Mouse (Mus musculus) heart, adult 9 months (tissue): ENCODE results near the gene Kcne4.
"Not testable (repeated sequence)": the region's sequence is repeated elsewhere in the genome, so short reads cannot be mapped to it uniquely, and the experiment has no call there.

Source experiments
- DNase-seq, 2 experiments: peaks; one replicate each; pipeline ENCODE4 v3.0.0; 2022; ENCODE audit warnings: low spot score in 2 of 2

The Kcne4 gene

DNA sequence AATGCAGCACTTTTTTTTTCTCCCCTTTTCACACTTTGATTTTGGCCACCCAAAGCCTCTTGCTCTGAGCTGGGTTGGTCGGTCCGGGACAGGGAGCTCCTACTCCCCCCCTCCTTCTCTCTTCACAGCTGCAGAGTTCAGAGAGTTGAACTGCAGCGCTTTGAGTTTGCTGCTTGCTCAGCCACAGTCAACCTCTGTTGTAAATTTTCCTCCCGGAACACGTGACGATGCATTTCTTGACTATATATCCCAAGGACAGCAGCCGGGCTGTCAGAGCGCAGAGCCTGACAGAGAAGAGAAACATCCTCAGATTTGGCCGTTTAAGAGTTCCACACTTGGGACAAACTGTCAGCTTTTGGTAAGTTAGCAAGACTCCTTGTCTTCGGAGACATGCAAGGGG is at the start of gene Kcne4:
Gene Kcne4 (plus strand): TSS at position 120 of the 400 bp plus-strand sequence.
- DNase-seq = peak in 1 of 2 experiments; percentile 43

DNA sequence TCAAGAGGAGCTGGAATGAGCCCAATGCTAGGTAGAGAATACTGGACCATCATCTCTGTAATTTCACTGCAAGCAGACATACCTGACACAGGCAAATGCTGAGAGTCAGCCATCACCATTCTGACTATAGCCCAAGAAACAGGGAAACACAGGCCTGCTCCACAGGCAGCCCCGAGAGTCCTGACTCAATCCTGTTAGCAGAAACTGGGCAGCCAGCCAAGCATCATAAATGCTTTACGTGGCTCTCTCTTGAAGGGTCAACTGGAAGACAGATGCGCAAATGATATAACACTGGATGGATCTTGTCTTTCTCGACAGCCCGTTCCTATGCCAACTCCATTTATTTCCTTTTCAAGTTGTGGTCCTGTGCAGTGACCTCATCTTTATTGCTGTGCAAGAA is 34.7 kb upstream of the Kcne4 start:
- no peak for DNase-seq

DNA sequence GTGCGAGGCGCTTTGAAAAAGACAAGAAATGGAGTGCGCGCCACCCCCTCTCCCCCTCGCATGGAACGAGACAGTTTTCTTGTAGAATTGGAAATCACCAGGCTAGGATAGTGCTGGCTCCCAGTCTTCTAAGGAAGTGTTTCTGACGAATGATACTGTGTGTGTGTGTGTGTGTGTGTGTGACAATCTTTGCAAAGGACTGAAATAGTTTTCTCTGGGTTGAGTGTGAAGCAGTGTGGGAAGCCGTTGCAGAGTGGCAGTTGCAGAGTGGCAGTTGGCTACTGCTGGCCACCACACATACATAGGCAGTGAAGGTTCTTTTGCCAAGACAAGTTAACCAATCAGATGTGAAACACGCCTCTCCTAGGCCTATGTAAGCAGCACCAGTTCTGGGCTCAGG is 31.6 kb upstream of the Kcne4 start:
- not testable (repeated sequence) for DNase-seq

DNA sequence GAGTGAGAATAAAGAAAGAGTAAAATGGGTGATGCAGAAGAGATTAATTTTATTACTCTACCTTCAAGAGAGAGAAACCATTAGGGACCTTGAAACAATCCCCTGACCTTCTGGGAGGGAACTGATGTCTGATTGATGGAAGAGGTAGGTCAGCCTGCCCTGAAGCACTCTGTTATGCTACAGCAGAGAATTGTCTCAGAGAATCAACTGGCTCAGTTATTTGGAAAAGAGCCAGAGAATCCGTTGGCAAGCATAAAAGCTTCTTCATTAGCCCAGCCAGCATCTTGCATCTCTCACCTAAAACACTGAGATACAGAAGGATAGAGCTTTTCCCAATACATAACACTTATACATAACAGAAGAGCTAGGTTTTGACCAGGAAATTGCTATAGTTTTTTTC is 26.8 kb upstream of the Kcne4 start:
- no peak for DNase-seq

DNA sequence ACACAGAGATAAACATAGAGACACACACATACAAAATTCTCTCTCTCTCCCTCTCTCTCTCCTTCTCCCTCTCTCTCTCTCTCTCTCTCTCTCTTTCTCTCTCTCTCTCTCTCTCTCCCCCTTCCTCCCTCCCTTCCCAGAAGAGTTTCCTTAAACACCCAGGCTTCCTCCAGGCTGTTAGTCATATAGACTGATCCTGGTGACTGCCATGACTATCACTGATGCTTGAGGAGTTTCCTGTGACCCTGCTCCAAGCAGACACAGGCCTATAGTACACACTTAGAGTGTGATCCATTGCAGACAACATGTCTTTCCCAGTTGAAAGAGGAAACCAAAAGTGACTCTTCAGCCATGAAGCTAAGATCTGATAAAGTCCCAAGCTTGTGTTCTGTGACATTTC is 9.1 kb upstream of the Kcne4 start:
- no peak for DNase-seq

DNA sequence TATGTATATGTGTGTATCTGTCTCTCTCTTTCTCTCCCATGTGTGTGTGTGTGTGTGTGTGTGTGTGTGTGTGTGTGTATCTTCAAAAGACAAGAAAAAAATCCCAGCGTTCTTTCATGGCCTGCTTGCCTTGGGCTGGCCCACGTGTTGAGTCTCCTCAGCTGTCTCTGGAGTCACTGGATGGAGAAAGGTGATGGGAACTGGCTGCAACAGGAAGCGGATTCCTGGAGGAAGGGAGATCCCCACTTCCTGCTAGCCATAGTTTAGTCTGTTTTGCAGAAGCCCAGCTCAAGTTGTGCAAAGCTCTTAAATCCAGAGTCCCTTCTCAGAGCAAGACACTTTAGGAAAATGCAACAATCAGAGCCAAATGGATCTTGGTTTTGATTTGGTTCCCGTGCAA is 6.7 kb upstream of the Kcne4 start:
- no peak for DNase-seq

DNA sequence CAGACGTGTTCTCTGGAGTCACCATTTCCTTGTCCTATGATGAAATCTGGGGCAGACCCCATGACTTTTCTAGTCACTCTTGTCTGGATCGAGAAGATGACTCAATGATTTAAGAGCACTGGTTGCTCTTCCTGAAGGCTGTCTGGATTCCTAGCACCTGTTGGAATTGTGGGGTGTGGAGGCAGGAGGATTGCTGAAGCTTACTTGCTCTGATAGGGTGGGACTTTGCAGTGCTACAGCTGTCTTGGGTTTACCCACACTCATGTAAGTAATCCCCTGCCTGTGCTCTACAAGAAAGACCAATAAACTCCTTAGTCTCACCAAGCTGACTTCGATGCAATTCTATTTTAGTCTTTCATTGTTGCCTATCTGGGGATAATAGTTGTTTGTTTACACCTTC is 5.7 kb upstream of the Kcne4 start:
- no peak for DNase-seq

DNA sequence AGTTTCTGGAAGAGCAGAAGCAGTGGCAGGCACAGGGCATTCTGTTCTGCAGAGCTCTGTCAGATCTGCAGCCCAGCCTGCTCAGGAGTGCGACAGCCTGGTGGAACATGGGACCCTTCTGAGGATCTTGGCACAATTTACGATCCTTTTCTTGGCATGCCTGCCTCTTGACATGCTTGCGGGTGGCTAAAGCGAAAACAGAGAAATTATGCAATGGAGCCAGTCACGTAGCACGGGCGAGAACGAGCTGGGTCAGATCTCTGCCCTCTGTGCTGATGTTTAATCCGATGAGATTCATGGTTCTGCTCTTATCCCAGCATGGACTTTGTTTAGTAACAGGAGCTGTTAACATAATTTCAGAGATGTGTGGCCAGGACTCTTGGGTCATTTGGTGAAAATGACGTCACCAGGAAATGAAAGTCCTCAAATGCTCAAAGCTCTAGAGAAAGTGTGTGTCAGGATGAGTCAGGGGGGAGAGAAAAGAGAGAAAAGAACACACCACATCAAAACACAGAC is 4.5 kb upstream of the Kcne4 start:
- peak in 1 of 2 experiments; percentile 27 for DNase-seq

DNA sequence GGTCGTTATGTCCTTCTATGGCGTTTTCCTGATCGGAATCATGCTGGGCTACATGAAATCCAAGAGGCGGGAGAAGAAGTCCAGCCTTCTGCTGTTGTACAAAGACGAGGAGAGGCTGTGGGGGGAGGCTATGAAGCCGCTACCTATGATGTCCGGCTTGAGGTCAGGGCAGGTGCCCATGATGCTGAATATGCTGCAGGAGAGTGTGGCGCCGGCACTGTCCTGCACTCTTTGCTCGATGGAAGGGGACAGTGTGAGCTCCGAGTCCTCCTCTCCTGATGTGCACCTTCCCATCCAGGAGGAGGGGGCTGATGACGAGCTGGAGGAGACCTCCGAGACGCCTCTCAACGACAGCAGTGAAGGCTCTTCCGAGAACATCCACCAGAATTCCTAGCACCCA is 1.2 kb downstream of the Kcne4 start:
- DNase-seq = no peak

DNA sequence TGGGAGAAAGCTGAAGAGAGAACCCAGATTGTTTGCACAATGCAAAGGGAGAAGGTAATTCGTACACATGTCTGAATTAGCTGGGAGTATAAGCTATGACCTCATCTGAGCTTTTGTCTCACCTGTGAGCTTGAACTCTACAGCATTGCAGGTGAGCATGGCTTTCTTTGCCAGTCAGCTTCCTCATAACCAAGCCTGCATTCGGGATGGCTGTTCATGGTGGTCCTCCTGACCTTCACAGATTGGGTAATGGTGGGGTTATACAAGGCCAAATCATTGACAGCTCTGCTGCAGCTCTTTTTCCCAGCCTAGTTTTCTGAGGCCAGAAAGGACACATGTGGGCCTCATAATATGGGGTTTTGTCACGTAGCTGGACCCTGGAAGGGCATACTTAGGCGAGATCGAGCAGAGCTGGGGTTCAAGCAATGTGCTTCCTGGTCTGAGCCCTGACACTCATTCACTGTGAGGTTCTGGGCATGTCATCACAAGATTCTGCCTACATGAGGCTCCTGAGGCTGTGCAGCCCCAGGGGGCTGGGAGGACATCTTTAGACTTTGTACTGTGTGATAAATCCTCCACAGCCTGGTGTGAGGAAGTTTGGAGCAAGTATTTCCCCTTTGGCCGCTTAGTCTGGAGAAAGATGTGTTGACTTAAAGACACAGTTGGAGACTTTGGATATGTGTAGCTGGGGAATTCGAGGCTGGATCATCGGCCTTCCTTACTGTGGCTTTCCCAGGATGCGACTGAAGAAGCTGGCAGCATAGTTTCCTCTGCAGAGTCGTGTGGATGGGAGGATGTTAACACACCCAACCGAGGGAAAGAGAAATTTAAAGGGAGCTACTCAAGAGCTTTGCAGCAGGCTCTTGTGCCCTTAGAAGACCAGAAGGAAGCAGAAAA is 2.3 kb downstream of the Kcne4 start:
- peak; percentile 34 to 46 for DNase-seq

DNA sequence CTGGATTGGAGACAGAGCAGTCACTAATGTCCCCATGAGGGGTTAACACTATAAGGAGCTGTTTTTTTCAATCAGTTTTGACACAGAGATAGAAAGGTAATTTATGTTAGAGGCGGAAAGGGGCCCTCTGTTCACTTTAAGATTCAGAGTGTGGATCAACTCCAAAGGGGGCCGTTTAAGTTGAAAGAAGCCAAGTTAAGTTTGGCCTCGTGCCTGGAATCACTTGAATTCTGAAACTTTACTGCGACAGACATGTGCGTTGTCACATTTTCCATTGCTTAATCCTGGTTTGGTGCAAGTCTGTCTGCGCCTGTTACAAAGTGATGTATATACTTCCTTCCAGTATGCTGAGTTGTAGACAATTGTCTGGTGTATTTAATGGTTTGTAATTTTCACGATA is 3.0 kb downstream of the Kcne4 start:
- DNase-seq = peak; percentile 66 to 86

DNA sequence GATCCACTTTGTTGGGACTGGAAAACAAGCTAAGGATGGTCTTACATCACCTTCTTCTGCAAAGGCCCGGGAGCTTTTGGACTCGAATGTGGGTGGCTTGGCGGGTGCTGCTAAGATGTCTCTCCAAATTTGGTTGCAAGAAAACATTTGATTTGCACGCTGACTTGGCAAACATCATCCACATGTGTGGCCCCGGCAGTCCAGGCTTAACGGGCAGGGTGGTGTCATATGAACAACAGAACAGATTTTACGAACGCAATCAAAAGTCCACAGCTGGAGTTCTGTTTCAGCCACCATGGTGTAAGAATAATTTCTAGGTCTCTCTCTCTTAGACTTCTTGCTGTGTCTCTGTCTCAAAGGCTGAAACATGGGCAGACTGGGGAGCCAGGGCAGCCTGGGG is 3.6 kb downstream of the Kcne4 start:
- peak; percentile 59 to 73 for DNase-seq

DNA sequence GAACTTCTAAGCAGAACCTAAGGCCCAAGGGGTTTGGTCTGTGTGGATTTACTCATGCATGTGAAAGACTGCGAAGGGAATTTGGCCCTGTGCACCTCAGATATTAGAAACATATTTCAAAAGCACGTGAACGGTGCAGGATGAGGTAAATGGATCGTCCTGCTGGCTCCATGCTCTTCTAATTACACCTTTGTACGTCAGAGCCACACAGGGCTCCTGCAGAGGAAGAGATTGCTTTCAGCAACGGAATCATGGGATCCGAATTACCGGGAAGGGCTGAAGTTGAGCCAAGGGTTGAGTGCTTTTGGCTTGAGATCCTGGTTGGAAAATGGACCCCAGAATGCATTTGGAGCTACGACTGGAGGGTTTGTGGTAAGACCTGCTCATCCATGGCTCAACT is 4.6 kb downstream of the Kcne4 start:
- peak in 1 of 2 experiments; percentile 32 for DNase-seq

DNA sequence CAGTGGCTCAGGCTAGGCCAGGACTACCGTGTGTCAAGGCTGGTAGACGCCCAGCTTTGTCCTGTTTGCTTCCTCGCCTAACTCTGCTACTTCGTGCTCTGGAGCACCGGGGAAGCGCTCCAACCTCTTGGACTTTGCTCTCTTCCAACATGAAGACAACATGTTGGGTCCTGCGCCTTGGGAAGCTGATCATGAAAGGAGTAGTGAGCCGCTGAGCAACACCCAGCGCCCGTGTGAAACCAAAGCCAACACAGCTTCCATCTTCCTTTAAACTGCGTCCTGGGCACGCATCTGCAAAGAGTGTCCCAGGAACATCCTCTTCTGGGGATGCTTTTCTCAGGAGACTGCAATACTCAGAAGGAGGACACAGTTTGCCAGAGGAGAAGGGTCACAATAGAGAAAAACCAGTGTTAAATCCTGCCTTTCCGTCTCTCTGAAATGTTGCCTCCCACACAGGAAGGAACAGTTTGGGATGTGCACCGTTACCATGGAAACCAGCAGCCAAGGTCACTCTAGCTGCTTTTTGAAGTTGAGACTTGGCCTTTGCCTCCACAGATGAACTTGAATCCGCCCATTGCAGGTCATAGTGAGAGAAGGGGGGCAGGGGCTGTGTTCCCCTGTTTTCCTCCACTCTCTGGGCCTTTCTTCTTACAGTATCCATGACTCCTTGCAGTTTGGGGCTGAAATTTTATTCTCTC is 5.3 kb downstream of the Kcne4 start:
- DNase-seq = peak in 1 of 2 experiments; percentile 32

DNA sequence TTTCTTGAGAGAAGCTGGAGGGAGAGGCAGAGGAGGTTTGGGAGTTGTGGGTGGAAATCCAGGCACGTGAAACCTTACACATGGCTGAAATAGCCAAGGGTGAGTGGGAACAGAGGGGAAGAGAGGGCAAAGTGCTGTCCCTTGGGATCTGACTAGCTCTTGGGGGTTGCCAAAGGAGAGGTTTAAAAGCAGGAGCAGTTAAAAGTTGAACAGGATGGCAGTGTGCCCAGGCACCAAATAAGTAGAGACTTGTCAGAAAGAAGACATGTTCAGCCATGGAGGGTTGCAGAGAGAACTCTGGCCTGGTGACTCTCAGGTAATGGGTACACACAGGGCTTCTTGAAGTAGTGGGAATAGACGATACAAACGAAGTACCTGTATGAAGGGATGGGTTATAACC is 8.7 kb downstream of the Kcne4 start:
- no peak for DNase-seq

DNA sequence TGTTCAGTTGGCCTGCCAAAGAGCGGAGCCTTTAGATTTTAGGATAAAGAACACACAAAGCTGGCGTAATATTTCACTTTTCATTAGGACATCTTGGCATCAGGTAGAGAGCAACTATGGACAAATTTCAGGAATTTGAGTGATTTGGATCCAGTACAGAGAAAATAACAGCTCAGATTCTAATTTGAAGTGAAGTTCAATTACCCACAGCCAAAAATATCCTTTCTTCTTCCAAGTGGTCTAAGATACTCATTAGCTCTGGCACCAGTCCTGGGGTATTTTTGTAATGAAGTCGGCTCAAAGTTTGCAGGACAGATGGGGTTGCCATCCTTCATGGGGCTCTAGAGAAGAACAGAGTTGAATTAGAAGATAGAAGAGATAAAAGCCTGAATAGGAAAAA is 21.9 kb downstream of the Kcne4 start:
- DNase-seq = no peak

DNA sequence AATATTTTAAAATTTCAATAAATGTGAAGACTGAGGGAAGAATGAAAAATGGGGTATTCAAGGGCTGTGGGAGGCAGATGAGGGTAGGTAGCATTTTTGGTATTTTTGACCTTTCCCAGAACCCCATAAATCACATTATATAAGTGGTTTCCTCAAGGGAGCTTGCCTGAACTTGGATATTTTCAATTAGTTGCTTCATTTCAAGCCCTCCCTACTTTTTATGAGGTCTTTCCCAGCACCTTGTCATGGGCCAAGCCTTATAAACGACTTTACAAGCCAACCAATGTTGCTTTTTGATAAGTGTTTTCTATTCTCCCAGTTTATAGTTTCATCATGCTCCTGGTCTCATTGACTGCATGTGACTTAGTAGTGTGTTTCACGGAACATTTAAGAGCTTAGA is 24.2 kb downstream of the Kcne4 start:
- no peak for DNase-seq

DNA sequence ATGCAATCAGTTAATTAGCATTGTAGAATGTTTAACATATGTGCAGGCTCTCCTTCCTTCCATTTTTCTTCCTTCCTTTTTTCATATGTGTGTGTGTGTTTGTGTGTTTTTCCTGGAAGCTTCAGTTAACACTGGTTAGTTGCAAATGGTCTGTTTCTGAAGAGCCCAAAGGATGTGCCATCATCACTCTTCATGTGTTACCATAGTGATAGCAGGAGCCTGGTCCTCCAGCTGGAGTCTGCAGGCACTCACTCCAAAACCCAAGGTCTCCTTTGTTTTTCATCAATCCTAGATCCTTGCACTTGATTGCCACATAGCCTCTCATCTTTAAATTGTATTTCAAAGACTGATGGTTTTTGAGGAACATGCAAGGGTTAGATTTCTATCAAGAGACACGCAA is 29.1 kb downstream of the Kcne4 start:
- DNase-seq = no peak

DNA sequence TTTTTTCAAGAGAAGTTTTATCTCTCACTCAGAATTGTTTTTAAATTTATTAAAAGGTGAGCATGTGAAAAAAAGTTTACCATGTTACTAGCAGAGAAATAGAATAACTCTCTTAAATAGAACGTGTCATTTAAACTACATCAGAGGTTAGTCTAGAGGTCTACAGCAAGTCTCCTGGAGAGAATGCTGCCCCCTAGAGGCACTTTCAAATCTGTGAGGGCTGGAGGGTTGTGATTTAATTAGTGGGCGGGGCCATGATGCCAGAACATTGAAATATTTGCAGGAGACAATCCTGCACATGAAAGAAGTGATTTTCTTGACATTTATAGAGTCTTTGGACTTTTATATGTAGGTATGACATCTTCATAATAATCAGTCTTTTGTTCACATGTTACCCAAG is 29.9 kb downstream of the Kcne4 start:
- peak in 1 of 2 experiments; percentile 43 for DNase-seq

DNA sequence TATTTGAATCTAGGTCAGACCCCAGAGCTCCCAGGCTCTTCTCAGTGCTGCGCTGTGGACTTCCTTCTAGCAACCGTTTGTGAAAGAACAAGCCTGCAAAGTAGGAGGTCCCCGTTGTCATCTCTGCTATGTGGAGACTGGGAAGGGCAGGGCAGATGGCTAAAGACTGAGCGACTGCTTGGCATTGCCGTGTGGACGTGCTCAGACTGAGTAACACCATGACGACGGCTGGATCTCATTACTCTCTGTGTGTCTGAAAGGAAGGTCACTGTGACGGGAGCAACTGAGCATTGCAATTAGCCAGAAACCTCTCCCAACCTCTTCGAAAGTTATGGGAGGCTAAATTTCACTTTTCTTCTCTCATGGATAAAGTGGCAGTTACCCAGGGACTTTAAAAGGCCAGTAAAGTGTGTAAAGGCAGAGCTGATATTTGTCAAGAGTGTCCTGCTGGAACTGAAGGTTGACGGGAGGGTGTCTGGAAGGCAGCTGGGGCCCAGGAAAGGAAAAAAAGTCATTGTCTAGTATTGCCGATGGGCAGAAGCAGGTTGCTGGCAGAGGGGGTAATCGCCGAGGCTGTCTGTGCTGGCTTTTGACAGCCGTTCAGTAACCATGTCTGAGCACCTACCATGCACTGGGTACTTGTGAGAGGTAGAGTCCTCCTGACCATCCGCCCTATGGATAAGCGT is 36.0 kb downstream of the Kcne4 start:
- peak in 1 of 2 experiments; percentile 13 for DNase-seq

DNA sequence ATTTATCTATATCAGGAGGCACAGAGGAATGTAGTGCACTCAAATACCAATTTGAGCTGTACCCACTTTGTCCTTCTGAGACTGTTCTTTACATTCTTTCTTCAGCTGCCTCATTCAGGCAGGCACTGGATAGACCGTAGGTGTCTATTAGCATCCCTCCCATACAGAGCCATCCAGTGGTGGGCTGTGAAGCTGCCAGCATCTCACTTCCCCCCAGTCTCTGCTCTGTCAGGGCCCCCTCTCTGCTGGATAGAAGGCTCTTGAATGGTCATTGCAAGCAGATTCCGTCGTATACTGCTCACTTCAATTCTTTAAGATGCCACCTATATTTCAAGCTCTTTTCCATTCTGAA is 36.5 kb downstream of the Kcne4 start:
- no peak for DNase-seq

DNA sequence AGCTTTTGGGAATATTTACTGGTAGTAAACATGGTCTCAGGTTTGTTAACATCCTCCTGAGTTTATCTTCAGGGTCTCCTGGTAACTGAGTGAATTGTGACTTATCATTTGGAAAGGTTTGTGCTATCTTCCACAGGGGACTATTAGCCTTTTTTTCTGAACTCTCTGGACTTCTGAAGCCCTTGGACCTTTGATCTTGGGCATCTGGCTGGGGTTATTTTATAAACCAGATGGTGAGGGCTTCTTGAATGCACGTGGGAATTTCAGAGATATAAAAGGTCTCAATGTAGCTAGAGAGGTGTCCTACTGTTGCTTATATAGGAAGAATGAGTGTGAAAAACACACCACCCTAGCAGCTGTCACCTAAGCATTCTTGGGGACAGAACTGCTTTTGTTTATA is 37.7 kb downstream of the Kcne4 start:
- no peak for DNase-seq
